Mouse (Mus musculus): Measurements from ENCODE around the gene Tmem184b.

DNA sequence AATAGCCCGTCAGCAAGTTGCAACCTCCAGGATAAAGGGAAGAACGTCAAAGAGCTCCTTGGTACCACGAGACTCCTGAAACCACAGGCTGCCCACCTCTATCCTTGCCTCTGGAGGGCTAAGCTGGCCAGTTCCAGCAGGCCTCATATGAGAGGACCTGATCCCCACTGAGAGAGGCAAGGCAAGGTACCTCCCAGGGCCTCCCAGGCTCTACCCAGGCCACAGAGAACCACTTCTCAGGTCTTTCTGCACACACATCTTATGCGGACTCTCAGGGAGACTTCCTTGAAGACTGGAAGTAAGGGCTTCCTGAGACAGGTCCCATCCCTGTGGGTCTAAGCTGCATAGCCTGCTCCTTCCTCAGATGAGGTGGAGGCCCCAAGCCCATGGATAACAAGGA, 36.0 kb upstream of the Tmem184b start:
- TF ChIP-seq CTCF (IDR thresholded peaks at IDR 0.05; ENCODE audit: control insufficient read depth, insufficient read depth, low read length) (no peak), POLR2A (IDR thresholded peaks at IDR 0.05; ENCODE audit: borderline replicate concordance, control insufficient read depth, low read depth, low read length) (no peak)

All from bone marrow, adult 2 months (tissue).